Mouse (Mus musculus) macrophage (primary cell): ENCODE data around the gene P2rx4. TPM values are rescaled to one million over a fixed set of nuclear protein-coding genes. Genes with fewer than 3 reads are reported as not detected.
"Not testable (repeated sequence)": the region's sequence is repeated elsewhere in the genome, so short reads cannot be mapped to it uniquely, and the experiment has no call there.

Source experiments
- H3K27ac ChIP-seq: fragments of 350-480 bp; formaldehyde crosslinking; 2 replicates; pipeline ENCODE4 v1.9.0; 2021
- H3K36me3 ChIP-seq: fragments of 350-480 bp; formaldehyde crosslinking; 2 replicates; pipeline ENCODE4 v1.9.0; 2021; ENCODE audit errors: inconsistent target
- H3K4me3 ChIP-seq: fragments of 350-480 bp; formaldehyde crosslinking; 2 replicates; pipeline ENCODE4 v1.9.0; 2021; ENCODE audit errors: inconsistent target
- H3K79me2 ChIP-seq: fragments of 350-480 bp; formaldehyde crosslinking; 2 replicates; pipeline ENCODE4 v1.9.0; 2021; ENCODE audit errors: inconsistent target
- WGBS: methylation state at CpG from one replicate; pipeline ENCODE4 v1.1.7; 2026; ENCODE audit warnings: inconsistent platforms; ENCODE audit not compliant: missing documents; 5-methylcytosine and 5-hydroxymethylcytosine counted together
- polyA plus RNA-seq: library from polyadenylated mRNA; stranded (reverse); fragments of 250-400 nt; gene quantifications from 3 replicates; pipeline ENCODE4 v1.2.4, GENCODE M21; 2018; ENCODE audit warnings: inconsistent platforms
- total RNA-seq, 78 experiments: library from RNA; depleted of rRNA; stranded (reverse); fragments of 250-400 nt; gene quantifications; 1 replicate in 9 of 78; 2 replicates in 24 of 78; 3 replicates in 43 of 78; 4 replicates in 2 of 78; pipeline ENCODE4 v1.2.4; 2018; ENCODE audit warnings: inconsistent platforms in 56 of 78

Gene P2rx4
- total RNA-seq (2018; cell fraction: chromatin; rRNA removed), result 1,000 to 10,000 TPM in 5 of 26 experiments, 100 to 1,000 TPM in 21; 271 to 1,208 (median 683) TPM
- 100 to 1,000 TPM; 257 to 838 (median 484) TPM for total RNA-seq (2018; cell fraction: cytosol; rRNA removed)
- total RNA-seq (2018; cell fraction: nucleus; rRNA removed), result 1,000 to 10,000 TPM in 10 of 26 experiments, 100 to 1,000 TPM in 16; 418 to 1,412 (median 857) TPM
- polyA plus RNA-seq, result 203 to 517 TPM (median 444 TPM) in 3 replicates

DNA sequence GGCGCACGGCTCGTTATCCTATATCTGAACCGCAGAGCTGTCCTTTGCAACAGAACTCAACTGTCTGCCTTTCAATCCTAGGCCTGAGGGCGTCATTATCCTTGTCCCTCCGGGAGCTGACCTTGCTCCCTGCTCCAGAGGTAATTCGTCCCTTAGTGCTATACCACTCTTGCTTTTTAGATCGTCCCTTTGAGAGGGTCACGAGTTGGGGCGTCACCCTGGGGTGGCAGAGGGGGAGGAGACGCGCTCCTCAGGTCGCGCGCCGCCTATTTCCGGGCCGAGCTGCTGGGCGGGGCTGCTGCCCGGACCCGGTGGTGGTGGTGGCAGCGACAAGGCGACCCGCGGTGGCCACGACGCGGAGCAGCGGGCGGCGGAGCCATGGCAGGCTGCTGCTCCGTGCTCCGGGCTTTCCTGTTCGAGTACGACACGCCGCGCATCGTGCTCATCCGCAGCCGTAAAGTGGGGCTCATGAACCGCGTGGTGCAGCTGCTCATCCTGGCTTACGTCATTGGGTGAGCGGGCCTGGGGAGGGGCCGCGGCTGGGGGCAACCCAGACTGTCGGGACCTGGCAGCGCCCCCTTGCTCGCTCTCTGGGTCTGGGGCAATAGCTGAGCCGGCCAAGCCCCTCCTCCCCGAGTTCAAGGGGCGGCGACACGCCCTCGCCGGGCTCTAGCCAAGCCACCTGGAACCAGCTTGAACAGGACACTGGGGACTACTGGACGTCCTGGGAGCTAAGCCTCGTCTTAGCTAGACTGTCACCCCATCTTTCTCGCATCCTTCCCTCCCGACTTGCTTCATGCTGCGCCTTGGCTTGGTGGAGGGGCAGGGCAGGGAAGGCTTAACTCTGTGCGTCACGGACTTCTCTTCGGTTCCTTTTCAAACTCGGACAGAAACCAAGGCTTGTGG lies at the start of gene P2rx4:
TSS of gene P2rx4 (plus strand) at position 269 of the 906 bp plus-strand sequence.
- peaks cover 20% of the 10 kb centered on the region; the same call in 1 of the 2 replicates for H3K36me3 ChIP-seq
- H3K27ac ChIP-seq, result peak within 1 kb of the TSS; percentile 97
- peak within 1 kb of the TSS; percentile 73 for H3K4me3 ChIP-seq
- H3K79me2 ChIP-seq, result peaks cover 49% of the 10 kb centered on the region
- WGBS, result 1% methylated on average over 66 of the region's 66 CpGs

GRCm38 (mm10) chr5:122662501-122662900 lies 44.8 kb upstream of the P2rx4 start:
- 70% methylated on average over 6 of the region's 6 CpGs for WGBS
- H3K36me3 ChIP-seq, result peaks cover 65% of the 10 kb centered on the region
- no peak overlapping the region for H3K4me3 ChIP-seq
- H3K27ac ChIP-seq, result no peak overlapping the region
- H3K79me2 ChIP-seq, result no peaks in the 10 kb centered on the region

DNA sequence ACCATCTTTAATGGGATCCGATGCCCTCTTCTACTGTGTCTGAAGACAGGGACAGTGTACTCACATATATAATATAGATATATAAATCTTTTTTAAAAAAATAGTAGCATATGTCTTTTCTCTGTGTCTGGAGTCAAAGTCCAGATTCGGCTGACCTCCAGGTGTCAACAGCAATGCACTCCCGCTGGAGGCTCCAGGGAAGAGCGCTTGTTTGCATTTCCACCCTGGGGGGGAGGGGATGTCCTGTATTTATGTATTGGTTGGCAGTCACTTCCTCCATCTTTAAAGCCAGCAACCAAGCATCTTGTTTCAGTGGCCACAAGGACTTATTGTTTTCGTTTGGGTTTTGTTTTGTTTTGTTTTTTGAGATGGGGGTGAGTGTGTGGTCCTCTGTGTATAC lies 42.3 kb upstream of the P2rx4 start:
- no peaks in the 10 kb centered on the region for H3K79me2 ChIP-seq
- 85% methylated on average over 5 of the region's 5 CpGs for WGBS
- no peak overlapping the region for H3K27ac ChIP-seq
- no peak overlapping the region for H3K4me3 ChIP-seq
- peaks cover 54% of the 10 kb centered on the region for H3K36me3 ChIP-seq

- 40% methylated on average over 15 of the region's 15 CpGs for WGBS
- H3K27ac ChIP-seq, result peak overlapping the region; percentile 48
- no peak overlapping the region for H3K4me3 ChIP-seq
- H3K79me2 ChIP-seq, result no peaks in the 10 kb centered on the region
- H3K36me3 ChIP-seq, result peaks cover 71% of the 10 kb centered on the region
Observed at GRCm38 (mm10) chr5:122668981-122669897, 38.1 kb upstream of the P2rx4 start.

DNA sequence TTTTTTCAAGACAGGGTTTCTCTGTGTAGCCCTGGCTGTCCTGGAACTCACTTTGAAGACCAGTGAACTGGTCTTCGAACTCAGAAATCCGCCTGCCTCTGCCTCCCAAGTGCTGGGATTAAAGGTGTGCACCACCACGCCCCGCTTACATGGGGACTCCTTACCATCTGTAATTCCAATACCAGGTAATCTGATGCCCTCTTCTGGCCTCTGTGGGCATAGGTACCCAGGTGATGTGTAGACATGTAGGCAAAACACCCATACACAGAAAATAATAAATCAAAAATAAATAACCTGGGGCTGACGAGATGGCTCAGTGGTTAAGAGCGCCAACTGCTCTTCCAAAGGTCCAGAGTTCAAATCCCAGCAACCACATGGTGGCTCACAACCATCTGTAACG lies 35.7 kb upstream of the P2rx4 start:
- 90% methylated on average over 6 of the region's 7 CpGs for WGBS
- not testable (repeated sequence) for H3K27ac ChIP-seq, H3K79me2 ChIP-seq, H3K4me3 ChIP-seq
- peaks cover 58% of the 10 kb centered on the region for H3K36me3 ChIP-seq

GRCm38 (mm10) chr5:122672298-122672697 lies 35.0 kb upstream of the P2rx4 start:
- Histone ChIP-seq H3K27ac (no peak overlapping the region), H3K4me3 (no peak overlapping the region), H3K36me3 (peaks cover 59% of the 10 kb centered on the region), H3K79me2 (no peaks in the 10 kb centered on the region)
- WGBS, result 98% methylated on average over 5 of the region's 5 CpGs

DNA sequence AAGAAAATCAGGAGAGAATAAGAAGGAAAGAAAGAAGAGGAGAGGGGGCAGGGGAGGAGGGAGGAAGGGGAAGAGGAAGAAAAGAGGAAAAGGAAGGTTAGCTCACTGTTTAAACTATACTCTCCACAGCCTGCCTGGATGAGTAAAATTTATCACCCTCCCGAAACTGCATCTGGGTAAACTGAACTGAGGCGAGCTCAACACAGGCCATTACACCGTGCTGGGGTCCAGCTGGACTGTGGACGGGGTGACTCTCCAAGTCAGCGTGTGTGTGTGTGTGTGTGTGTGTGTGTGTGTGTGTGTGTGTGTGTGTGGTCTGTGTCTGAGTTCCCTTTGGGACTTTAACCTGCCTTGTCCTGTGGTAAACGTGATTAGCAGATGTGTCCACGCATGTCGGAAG lies 31.3 kb upstream of the P2rx4 start:
- no peak overlapping the region for H3K27ac ChIP-seq
- no peaks in the 10 kb centered on the region for H3K79me2 ChIP-seq
- no peak overlapping the region for H3K4me3 ChIP-seq
- 79% methylated on average over 3 of the region's 8 CpGs for WGBS
- peaks cover 77% of the 10 kb centered on the region for H3K36me3 ChIP-seq

GRCm38 (mm10) chr5:122677983-122678382 lies 29.4 kb upstream of the P2rx4 start:
- WGBS, result 31% methylated on average over 9 of the region's 9 CpGs
- Histone ChIP-seq H3K27ac (no peak overlapping the region), H3K36me3 (peaks cover 75% of the 10 kb centered on the region; the same call in 1 of the 2 replicates), H3K4me3 (no peak overlapping the region), H3K79me2 (no peaks in the 10 kb centered on the region)

DNA sequence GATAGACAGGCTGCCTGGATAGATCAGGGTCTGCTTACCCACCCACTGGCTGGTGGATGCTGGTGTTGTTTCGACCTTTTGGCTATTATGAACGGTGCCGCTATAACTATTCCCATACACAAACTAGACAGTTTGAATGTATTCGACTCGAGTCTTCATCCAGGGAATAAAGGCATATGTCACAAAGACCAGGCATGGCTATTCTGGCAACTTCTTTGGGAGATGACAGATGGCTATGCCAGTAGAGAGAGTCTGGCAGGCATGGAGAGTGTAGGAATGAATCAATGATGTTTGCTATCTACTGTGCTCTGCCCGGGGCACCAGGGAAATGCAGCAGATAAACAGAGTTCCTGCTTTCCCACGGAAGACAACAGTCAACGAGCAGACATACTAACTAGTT lies 27.5 kb upstream of the P2rx4 start:
- Histone ChIP-seq H3K36me3 (peaks cover 62% of the 10 kb centered on the region; the same call in 1 of the 2 replicates), H3K79me2 (no peaks in the 10 kb centered on the region), H3K27ac (no peak overlapping the region), H3K4me3 (no peak overlapping the region)
- WGBS, result 93% methylated on average over 8 of the region's 8 CpGs

DNA sequence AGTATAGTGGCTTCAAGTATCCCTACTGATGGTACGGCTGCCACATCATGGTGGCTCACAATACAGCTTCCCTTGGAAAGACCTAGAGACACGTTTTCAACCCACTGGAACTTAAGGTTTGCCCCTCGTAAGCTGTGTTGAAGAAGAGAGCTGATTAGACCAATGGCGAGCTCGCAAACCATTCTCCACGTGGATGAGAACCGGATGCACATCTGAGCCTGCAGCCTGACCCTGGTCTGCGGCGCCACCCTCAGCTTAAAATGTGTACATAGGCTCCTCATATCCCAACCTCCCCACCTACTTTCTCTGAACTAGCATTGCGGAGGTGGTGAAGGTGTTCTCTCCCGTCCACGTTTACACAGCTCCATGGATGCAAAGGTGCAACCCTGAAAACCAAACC lies 26.1 kb upstream of the P2rx4 start:
- peaks cover 57% of the 10 kb centered on the region; the same call in 1 of the 2 replicates for H3K36me3 ChIP-seq
- no peaks in the 10 kb centered on the region for H3K79me2 ChIP-seq
- no peak overlapping the region for H3K27ac ChIP-seq
- WGBS, result 93% methylated on average over 12 of the region's 12 CpGs
- no peak overlapping the region for H3K4me3 ChIP-seq

DNA sequence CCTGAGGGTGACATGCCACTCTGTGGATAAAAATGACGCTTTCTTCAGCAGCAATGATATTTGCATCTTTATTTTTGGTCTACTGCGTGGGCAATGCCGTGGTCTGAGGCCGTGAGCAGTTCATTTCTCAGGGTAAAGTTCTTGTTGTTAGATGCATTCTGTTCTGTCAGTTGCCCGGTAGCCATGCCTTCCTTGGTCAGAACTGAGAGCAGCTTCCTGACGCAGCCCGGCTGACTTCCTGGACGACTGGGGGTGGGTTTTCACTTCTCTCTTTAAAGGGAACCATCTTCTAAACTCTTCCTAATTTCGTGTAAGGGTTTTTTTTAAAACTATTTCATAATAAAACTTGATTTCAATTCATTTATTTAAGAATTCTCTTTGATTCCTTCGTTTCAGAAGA lies 23.4 kb upstream of the P2rx4 start:
- 0% methylated on average over 10 of the region's 10 CpGs for WGBS
- Histone ChIP-seq H3K79me2 (no peaks in the 10 kb centered on the region), H3K27ac (peak overlapping the region; percentile 92), H3K36me3 (peaks cover 38% of the 10 kb centered on the region; the same call in 1 of the 2 replicates), H3K4me3 (no peak overlapping the region)

- H3K36me3 ChIP-seq, result peaks cover 3% of the 10 kb centered on the region; the same call in 1 of the 2 replicates
- no peaks in the 10 kb centered on the region for H3K79me2 ChIP-seq
- H3K4me3 ChIP-seq, result no peak overlapping the region
- WGBS, result 94% methylated on average over 4 of the region's 4 CpGs
- no peak overlapping the region for H3K27ac ChIP-seq
Observed at GRCm38 (mm10) chr5:122687391-122687790, 20.0 kb upstream of the P2rx4 start.

GRCm38 (mm10) chr5:122689153-122689552 lies 18.2 kb upstream of the P2rx4 start:
- 97% methylated on average over 5 of the region's 7 CpGs for WGBS
- Histone ChIP-seq H3K36me3 (no peaks in the 10 kb centered on the region), H3K27ac (no peak overlapping the region), H3K4me3 (no peak overlapping the region), H3K79me2 (no peaks in the 10 kb centered on the region)

DNA sequence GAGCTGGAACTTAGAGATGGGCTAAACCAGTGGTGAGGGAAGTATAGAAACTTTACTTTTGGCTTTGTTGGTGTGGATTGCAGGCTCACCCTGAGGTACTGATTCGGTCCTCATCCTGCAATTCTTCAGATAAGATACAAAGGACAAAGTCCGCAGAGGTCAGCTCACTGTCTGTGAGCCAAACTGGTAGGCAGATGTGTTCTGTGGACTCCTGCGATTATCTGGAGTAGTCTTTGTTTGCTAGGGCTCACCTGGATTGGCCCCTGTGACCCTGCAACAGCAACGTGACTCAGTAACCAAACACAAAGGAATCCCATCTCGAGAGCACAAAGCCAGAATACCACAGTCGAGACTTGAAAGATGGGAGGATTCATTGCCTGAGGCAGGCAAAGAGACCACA lies 16.9 kb upstream of the P2rx4 start:
- H3K79me2 ChIP-seq, result no peaks in the 10 kb centered on the region
- no peaks in the 10 kb centered on the region for H3K36me3 ChIP-seq
- 96% methylated on average over 6 of the region's 6 CpGs for WGBS
- no peak overlapping the region for H3K4me3 ChIP-seq
- H3K27ac ChIP-seq, result no peak overlapping the region
